Comparison of ENCODE assay signal across 8 mouse cellular contexts in genomic region chr2:102399864-102400604, GRCm38 (mm10). TPM values are rescaled to one million over a fixed set of nuclear protein-coding genes. Genes with fewer than 3 reads are reported as not detected.
A peak's percentile ranks its signal among the peaks of the same experiment; 100 is the strongest.
DNase-seq lines count a peak whose midpoint lies in the region; ATAC-seq and TF ChIP-seq lines count a peak whose summit lies in the region.

No protein-coding gene starts in this region.

- H3K27ac ChIP-seq in kidney, embryonic 14.5 days (ENCODE audit: low read depth, low read length) = peak overlapping the region; percentile 90
- H3K27ac ChIP-seq in forebrain, postnatal 0 days (ENCODE audit: low read depth, low read length) = peak overlapping the region; percentile 96
- H3K27ac ChIP-seq in liver, postnatal 0 days (ENCODE audit: low read depth) = peak overlapping the region; percentile 95

- peak overlapping the region; percentile 69 for H3K4me3 ChIP-seq in kidney, embryonic 14.5 days (ENCODE audit: low read length)
- H3K4me3 ChIP-seq in G1E (ENCODE audit: low read depth, low read length) = peak overlapping the region; percentile 79
- H3K4me3 ChIP-seq in forebrain, postnatal 0 days (ENCODE audit: low read depth, low read length) = peak overlapping the region; percentile 70
- peak overlapping the region; percentile 59 for H3K4me3 ChIP-seq in liver, postnatal 0 days (ENCODE audit: low read depth, low read length)

- no peaks in the 10 kb centered on the region for H3K36me3 ChIP-seq in kidney, embryonic 14.5 days (ENCODE audit: control insufficient read depth, insufficient read depth, low read length)
- peaks cover 13% of the 10 kb centered on the region for H3K36me3 ChIP-seq in G1E (replicated peaks)
- no peaks in the 10 kb centered on the region for H3K36me3 ChIP-seq in forebrain, postnatal 0 days (ENCODE audit: insufficient read depth)
- no peaks in the 10 kb centered on the region for H3K36me3 ChIP-seq in liver, postnatal 0 days (replicated peaks; ENCODE audit: insufficient read depth, low read length)

- no peaks in the 10 kb centered on the region for H3K9me3 ChIP-seq in kidney, embryonic 14.5 days (ENCODE audit: control insufficient read depth, low read length)
- peaks cover 9% of the 10 kb centered on the region for H3K9me3 ChIP-seq in G1E (replicated peaks)
- H3K9me3 ChIP-seq in forebrain, postnatal 0 days (ENCODE audit: low read length) = no peaks in the 10 kb centered on the region
- H3K9me3 ChIP-seq in liver, postnatal 0 days (ENCODE audit: low read length) = no peaks in the 10 kb centered on the region

- no peak for TF ChIP-seq CTCF in G1E (IDR thresholded peaks at IDR 0.05; ENCODE audit: low read depth, low read length)
- TF ChIP-seq CTCF in forebrain, postnatal 0 days (IDR thresholded peaks at IDR 0.05; ENCODE audit: low read depth) = no peak; the same call in 1 of the 2 replicates
- TF ChIP-seq CTCF in liver, postnatal 0 days (IDR thresholded peaks at IDR 0.05; ENCODE audit: low read depth) = no peak

- 41% methylated on average over 42 of the region's 48 CpGs for WGBS in kidney, embryonic 14.5 days
- 39% methylated on average over 48 of the region's 48 CpGs for WGBS in forebrain, postnatal 0 days
- 38% methylated on average over 48 of the region's 48 CpGs for WGBS in liver, postnatal 0 days (ENCODE audit: insufficient replicate concordance)

- no peak; the same call in 1 of the 2 replicates for ATAC-seq in kidney, embryonic 14.5 days (ENCODE audit: low FRiP score, low TSS enrichment)
- no peak for ATAC-seq in G1E (ENCODE audit: extremely low read depth, insufficient number of reproducible peaks, low FRiP score, poor library complexity, severe bottlenecking)
- no peak for ATAC-seq in forebrain, postnatal 0 days
- no peak for ATAC-seq in liver, postnatal 0 days

- DNase-seq in kidney, postnatal 10 days = no peak
- DNase-seq in G1E (ENCODE audit: low spot score) = no peak
- DNase-seq in forebrain, postnatal 0 days = peak; percentile 17
- DNase-seq in liver, postnatal 0 days = no peak
- DNase-seq in layer of hippocampus, postnatal 25 days (ENCODE audit: extremely low spot score in 1 of 2, low spot score in 1 of 2) = no peak
- DNase-seq in spleen, postnatal 14 days (ENCODE audit: low spot score in 2 of 2) = no peak
- no peak for DNase-seq in urinary bladder, postnatal 4 days (ENCODE audit: low spot score in 2 of 2)

- H3K27me3 ChIP-seq in kidney, embryonic 14.5 days (ENCODE audit: control insufficient read depth, insufficient read depth, low read length) = no peaks in the 10 kb centered on the region
- H3K27me3 ChIP-seq in G1E (ENCODE audit: insufficient read depth, low read length) = no peaks in the 10 kb centered on the region
- no peaks in the 10 kb centered on the region for H3K27me3 ChIP-seq in forebrain, postnatal 0 days (ENCODE audit: insufficient read depth, low read length)
- H3K27me3 ChIP-seq in liver, postnatal 0 days (ENCODE audit: insufficient read depth, low read length) = no peaks in the 10 kb centered on the region

- peak overlapping the region; percentile 88 for H3K4me2 ChIP-seq in kidney, embryonic 14.5 days (replicated peaks; ENCODE audit: low read depth, low read length)
- H3K4me2 ChIP-seq in forebrain, postnatal 0 days (ENCODE audit: low read depth) = peak overlapping the region; percentile 72
- peak overlapping the region; percentile 83 for H3K4me2 ChIP-seq in liver, postnatal 0 days (ENCODE audit: low read depth, low read length)

- peak overlapping the region; percentile 92 for H3K9ac ChIP-seq in kidney, embryonic 14.5 days (ENCODE audit: low read depth, low read length)
- H3K9ac ChIP-seq in forebrain, postnatal 0 days = peak overlapping the region; percentile 80
- H3K9ac ChIP-seq in liver, postnatal 0 days (replicated peaks) = peak overlapping the region; percentile 76

- peaks cover 12% of the 10 kb centered on the region for H3K4me1 ChIP-seq in kidney, embryonic 14.5 days (ENCODE audit: control insufficient read depth, insufficient read depth, low read length)
- H3K4me1 ChIP-seq in G1E (ENCODE audit: insufficient read depth, low read depth, low read length) = peaks cover 42% of the 10 kb centered on the region
- H3K4me1 ChIP-seq in forebrain, postnatal 0 days (ENCODE audit: insufficient read depth) = peaks cover 25% of the 10 kb centered on the region
- H3K4me1 ChIP-seq in liver, postnatal 0 days (ENCODE audit: insufficient read depth) = peaks cover 26% of the 10 kb centered on the region

- TF ChIP-seq EP300 in liver, postnatal 0 days (IDR thresholded peaks at IDR 0.05; ENCODE audit: low read depth) = no peak

RNA-seq across cellular contexts. Expression of gene Trim44, which starts 7.6 kb away (rescaled TPM):
- polyA plus RNA-seq in kidney, embryonic 14.5 days (2014; fragmentation: Nextera tagmentation; extraction: Ambion mirVana) = 24.4 and 42.5 TPM in 2 replicates
- total RNA-seq in G1E (2014; fragmentation: Nextera tagmentation) (73.9 and 82.4 TPM in 2 replicates), G1E (2017) (63.1 and 75.0 TPM in 2 replicates)
- polyA plus RNA-seq in G1E (2012) = 18.5 and 22.1 TPM in 2 replicates
- 94.8 and 116 TPM in 2 replicates for total RNA-seq in forebrain, postnatal 0 days (2014; rRNA removed)
- polyA plus RNA-seq in forebrain, postnatal 0 days (2015; fragmentation: Nextera tagmentation; extraction: Ambion mirVana) = 24.4 and 41.2 TPM in 2 replicates
- 4.9 and 5.5 TPM in 2 replicates for polyA plus RNA-seq in liver, postnatal 0 days (2015; fragmentation: Nextera tagmentation; extraction: Ambion mirVana)
- 100 to 1,000 TPM; 153 to 165 TPM for total RNA-seq in layer of hippocampus, postnatal 25 days (2021)

RNA-seq across cellular contexts. Expression of gene Fjx1, which starts 52.3 kb away (rescaled TPM):
- polyA plus RNA-seq in kidney, embryonic 14.5 days (2014; fragmentation: Nextera tagmentation; extraction: Ambion mirVana) = 7.8 and 9.9 TPM in 2 replicates
- total RNA-seq in G1E (2014; fragmentation: Nextera tagmentation) (not detected in 2 replicates), G1E (2017) (0.46 and 0.76 TPM in 2 replicates)
- polyA plus RNA-seq in G1E (2012) = not detected in 2 replicates
- total RNA-seq in forebrain, postnatal 0 days (2014; rRNA removed) = 81.8 and 86.6 TPM in 2 replicates
- 38.2 and 38.9 TPM in 2 replicates for polyA plus RNA-seq in forebrain, postnatal 0 days (2015; fragmentation: Nextera tagmentation; extraction: Ambion mirVana)
- polyA plus RNA-seq in liver, postnatal 0 days (2015; fragmentation: Nextera tagmentation; extraction: Ambion mirVana) = 0.43 and 0.44 TPM in 2 replicates
- 10 to 100 TPM; 61.6 to 61.7 TPM for total RNA-seq in layer of hippocampus, postnatal 25 days (2021)
